Mouse (Mus musculus) T-helper 2 cell (primary cell): ENCODE results near the gene Akap11.
"Not testable (repeated sequence)": the region's sequence is repeated elsewhere in the genome, so short reads cannot be mapped to it uniquely, and the experiment has no call there.

ENCODE experiments used
- in situ Hi-C: fragments of 300-600 bp; cut with MboI, MseI; formaldehyde crosslinking; loops from one replicate; pipeline ENCODE4 v1.15.1; 2025; ENCODE audit warnings: high pct_unique_total_duplicates

Akap11 gene

DNA sequence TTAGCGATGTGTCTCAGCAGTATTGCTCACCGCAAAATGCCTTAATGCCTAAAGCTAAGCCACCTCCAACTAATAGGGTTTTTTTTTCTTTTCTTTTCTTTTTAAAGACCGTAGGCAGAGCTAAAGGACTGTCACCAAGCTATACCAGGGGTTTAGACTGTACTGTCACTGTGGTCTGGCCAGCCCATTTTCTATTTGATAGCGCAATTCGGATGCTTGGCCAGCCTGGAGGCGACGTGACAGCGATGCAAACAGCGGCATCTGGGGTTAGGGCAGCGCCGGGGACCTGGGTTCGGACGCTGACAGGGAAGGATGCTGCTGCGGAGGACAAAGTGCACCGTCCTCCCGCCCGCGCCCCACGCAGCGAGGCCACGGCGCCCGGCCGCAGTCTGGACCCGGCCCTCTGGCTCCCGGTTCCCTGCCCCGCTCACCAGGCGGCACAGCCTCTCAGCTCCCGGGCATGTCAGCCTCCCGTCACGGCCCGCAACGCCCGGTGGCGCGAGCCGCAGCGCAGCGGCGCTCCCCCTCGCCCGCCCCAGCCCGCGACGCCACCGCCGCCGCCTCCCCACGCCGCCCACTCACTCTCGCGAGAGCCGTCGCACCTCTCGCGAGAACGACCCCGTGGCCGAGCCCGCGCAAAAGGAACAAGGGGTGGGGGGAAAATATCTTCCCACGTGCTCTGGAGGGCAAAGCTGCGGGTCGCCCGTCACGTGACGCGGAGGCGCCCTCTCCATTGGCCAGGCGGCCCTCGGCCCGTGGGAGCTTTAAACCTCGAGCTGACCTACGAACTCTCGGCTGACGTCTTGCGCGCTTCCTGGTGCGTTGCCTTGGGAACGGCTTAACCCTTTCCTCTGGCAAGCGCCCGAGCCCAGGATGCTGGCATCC, at the start of gene Akap11:
Akap11 (minus strand) TSS at position 528 of the 885 bp plus-strand sequence.
- in situ Hi-C loops, result no loop called here

DNA sequence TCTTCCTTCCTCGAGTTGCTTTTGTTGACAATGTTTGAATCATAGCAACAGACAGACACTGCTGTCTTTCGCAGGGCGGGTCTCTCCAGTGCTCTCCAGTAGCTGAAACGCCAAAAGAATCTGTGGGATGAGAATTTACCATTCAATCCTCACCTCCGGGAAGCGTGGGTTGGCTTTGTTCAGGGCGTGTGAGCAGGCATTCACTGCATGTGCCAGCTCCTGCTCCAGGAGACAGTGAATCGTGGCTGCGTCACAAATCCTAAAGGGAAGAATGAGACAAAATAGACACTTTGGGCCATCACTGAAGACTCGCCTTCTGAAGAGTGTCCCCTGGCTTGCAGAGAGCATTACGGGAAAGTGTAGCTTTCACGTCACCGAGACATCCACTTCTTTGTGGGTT, 47.6 kb upstream of the Akap11 start:
- in situ Hi-C loops, result no loop called here

DNA sequence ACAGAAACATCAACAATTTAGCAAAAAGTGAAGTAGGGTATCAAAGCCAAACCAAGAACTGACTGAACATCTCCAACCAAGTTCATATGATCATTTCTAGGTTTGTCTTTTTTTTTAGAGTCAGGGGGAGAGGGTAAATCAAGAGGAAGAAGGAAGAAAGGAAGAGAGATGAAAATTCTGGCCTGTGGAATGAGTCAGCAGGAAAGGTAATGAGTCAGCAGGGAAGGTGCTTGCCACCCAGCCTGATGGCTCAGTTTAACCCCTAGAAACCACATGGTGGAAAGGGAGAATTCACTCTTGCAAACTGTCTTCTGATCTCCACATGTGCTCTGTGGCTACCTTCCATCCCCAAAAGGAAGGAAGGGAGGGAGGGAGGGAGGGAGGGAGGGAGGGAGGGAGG, 46.6 kb upstream of the Akap11 start:
- in situ Hi-C loops, result no loop called here

DNA sequence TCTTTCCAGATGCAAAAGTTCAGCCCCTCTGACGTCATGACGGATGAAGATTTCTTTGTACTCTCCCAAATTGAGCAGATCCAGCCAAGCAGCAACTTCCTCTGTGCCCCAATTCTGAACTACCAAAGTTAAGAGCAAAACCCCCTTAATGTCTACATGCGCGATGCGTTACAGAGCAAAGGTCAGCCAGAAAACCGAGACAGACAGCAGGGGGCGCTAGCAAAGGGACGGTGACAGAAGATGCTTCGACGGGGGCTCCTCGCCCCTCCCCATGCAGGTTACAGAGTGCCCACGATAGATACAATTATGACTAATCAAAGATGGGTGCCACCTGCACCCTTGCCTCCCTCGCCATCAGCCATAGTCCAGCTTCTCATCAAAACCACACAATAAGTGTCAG, 39.3 kb upstream of the Akap11 start:
- in situ Hi-C loops, result no loop called here

DNA sequence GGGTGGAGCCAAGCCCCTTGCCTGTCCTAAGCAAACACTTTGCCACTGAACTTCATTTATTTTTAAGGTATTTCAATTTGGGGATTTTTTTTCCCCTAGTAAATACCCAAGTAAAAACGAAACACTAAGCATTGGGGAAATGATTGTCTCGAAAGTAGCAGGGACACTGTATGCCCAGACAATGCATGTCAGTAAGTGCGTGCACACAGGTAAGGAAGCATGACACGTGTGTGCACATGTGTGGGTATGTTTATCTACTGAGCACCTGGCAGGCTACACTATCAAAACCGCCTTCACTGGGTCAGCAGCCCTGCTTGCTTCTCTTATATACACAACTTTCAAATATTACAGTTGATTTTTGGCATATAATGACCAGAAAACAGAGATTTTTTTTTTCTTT, 31.8 kb upstream of the Akap11 start:
- in situ Hi-C loops, result no loop called here

DNA sequence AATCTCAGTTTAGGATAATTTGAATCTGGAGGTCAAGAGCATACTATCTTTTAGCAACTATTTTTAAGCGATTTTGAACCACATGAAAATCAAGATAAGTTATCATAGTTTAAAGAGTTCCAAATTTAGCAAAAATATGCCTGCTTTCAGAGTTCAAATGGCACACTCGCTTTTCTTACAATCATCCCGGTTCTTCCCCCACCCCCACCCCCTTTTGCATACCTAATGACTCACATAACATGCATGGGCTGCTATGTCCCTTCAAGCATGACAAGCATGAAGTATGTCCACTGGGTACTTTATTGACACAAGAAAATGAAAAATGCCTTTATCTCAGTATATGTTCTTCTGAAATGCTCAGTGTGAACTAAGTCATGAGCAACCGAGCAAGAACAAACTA, 29.8 kb upstream of the Akap11 start:
- in situ Hi-C loops, result no loop called here

DNA sequence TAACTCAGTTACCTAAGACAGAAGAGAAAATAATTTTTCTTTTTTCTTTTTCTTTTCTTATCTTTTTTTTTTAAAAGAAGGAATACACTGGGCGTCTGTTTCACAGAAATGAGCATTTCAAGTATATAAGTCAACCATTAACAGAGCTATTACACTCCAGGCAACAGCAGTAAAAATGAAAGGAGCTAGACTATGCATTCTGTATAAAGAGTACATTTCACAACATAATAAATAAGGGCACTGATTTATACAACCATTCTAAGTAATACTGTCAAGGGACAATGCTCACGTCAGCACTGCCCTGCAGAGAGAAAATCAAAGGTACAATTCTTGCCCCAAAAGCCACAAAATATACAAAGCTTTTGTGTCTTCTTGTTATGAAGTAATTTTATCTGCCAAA, 27.7 kb upstream of the Akap11 start:
- in situ Hi-C loops, result no loop called here

DNA sequence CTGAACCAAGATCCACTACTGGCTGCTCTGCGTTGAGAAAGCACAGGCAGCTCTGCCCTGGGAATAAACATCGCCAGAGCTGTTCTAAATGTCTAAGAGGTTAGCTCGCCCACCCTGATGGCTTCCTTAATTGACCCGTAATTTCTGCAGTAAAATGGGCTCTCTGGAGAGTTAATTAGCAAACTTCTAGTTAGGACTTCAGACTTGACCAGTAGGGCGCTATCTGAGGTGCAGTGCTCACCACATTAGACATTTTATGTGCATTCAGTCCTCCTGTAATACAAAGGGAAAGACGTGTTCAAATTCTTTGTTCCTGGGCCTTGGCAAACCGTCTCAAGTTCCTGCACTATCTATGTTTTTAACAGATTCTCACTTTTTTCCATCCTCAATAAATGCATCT, 26.6 kb upstream of the Akap11 start:
- in situ Hi-C loops, result no loop called here

DNA sequence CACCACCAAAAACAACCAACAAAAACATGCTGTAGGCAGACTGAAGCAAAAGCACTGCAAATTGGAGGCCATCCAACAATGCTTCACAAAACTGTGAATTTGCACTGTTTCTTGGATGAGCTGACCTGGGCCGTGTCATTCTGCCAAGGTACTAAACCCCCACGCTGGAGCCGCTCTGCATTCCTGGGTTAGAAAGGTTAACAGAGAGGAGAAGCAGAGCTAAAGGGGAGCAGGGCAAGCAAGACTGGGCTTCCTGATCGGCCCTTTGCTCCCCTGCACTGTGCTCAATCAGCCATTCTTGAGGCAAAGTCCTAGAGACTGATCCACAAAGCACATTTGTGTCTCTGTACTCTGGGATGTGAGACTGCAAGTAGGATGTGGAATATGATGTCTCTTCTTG, 25.5 kb upstream of the Akap11 start:
- in situ Hi-C loops, result no loop called here

DNA sequence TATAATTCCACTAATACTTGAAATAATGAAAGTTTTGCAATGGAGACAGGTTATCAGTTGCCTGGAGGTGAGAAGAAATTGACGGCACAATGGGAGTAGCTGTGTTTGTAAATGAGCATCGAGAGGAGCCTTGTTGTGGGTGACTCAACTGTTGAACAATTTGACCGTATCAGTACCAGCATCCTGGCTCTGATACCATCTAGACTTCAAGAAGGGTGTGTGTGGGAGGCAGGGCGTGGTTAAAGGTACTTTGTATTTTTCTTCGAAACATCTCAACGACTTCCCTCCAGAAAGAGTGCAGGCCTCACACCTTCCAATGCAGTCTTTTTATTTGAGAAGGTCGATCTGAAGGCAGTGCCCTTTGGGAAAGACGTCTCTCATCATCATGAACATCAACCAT, 22.4 kb upstream of the Akap11 start:
- in situ Hi-C loops, result no loop called here

DNA sequence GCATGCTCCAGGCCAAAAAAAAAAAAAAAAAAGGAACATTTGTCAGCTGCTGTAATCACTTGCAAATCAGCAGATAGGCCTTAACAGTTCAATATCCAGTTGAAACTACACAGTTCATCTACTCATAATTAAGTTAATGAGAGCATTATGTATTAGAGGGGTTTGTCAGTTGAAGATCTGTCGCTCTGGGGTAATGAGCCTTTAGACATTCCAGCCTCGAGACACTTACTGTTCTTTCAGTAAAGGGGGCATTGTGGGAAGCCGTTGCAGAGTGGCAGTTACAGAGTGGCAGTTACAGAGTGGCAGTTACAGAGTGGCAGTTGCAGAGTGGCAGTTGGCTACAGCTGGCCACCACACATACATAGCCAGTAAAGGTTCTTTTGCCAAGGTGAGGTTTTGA, 18.2 kb upstream of the Akap11 start:
- in situ Hi-C loops, result not testable (repeated sequence)

DNA sequence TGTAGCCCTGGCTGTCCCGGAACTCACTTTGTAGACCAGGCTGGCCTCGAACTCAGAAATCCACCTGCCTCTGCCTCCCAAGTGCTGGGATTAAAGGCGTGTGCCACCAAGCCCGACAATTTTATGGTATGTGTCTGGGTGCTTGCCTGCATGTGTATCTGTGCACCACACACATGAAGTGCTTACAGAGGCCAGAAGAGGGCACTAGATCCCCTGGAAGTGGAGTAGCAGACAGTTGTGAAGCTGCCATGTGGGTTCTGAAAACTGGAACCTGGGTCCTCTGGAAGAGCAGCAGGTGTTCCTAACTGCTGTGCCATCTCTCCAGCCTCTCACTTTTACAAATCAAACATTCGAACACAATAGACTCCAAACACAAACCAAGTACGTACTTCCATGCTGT, 17.1 kb upstream of the Akap11 start:
- in situ Hi-C loops, result no loop called here

DNA sequence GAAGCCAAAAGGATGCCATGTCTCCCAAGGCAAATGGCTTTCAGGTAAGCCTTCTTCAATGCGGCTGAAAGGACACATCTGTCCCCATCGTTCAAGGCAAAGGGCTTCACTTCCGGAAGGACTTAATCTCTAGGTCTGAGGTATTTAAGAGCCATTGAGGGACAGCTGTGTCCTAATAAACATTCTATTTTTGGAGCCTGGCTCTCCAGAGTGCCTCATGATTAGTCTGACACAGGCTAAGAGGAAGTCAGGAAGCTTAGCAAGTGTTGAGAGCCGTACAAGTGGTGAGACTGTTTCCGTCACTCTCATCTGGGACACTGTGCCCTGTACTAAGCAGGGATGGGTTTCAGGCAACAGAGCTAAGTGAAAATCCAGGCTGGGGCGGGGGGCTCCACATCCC, 12.2 kb upstream of the Akap11 start:
- in situ Hi-C loops, result no loop called here

DNA sequence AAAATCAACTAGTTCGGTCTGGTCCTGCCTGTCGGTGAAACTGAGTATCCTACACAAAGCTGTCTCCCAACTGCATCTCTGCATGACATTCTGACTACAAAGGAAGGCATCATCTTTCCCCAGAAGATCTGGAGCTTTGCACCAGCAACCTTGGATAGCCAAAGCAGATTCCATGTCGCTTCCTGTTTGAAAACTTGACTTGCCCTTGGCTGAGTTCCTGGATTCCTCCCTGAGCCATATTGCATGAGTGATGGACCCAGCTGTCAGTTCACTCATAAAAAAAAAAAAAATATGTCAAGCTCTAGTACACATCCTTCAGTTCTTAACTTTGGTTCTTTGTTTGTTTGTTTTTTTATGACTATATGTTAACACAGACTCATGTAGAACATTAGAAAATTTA, 4.7 kb upstream of the Akap11 start:
- in situ Hi-C loops, result no loop called here

DNA sequence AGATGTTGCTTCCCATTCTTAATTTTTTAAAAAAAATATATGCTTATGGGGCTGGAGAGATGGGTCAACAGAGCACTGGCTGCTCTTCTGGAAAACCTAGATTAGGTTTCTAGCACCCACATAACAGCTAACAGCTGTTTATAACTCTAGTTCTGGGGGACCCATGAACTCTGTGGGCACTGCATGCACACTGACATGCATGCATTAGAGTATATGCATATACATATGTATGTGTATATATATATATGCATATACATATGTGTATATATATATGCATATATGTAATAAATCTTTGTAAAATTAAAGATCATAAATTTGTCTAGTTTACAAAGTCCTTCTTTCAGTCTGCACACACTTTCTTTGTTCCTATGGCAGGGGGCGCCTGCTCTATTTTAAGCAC, 3.2 kb upstream of the Akap11 start:
- in situ Hi-C loops, result no loop called here

DNA sequence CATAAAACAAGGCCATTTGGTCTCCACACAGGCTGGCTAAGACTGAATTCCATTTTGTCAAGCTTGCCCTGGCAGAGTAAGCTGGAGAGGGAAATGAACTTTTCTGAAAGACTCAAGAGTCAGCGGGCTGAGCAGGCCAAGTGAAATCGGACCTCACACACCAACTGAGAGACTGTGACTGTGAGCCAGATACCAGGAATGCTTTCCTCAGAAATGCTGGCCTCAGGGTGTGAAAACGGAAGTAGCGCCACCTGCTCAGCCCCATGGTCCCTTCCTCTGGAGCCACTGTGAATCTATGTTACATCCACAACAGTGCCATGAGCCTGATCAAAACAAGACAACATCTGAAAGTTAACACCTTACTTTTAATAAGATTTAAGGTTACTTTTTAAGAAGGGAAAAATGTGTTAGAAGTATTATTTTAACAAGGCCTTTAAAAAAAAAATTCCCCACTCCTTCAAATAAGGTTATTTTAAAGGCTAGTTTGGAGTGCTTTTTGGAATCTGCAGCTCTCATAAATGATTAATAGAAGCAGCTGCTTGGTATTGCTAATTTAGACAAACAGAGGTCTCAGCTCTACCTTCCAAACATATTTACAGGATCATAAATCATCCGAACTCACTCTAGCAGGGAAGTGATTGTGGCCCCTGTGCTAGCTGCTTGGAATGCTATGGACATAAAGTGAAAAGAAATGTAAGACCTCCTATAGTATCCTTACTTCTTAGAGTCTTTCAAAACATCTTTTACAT, 2.1 kb upstream of the Akap11 start:
- in situ Hi-C loops, result no loop called here

DNA sequence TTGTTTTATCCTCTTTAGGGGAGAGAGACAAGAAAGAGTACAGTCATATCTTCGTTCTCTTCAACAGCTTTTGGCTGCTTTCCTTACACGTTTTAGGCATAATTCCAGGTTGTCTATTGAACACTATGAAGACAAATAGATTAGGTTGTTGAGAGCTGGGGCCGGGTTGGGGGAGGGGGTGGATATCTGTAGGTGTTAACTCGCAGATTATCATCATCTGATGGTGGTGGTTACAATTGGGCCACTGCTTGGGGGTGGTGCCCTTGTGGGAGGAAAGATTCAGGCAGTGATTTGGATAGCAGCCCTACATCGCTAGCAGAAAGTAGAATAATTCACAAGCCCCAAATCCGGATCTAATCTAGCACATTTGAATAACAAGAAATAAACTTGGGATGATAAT, 943 bp upstream of the Akap11 start:
- in situ Hi-C loops, result no loop called here

DNA sequence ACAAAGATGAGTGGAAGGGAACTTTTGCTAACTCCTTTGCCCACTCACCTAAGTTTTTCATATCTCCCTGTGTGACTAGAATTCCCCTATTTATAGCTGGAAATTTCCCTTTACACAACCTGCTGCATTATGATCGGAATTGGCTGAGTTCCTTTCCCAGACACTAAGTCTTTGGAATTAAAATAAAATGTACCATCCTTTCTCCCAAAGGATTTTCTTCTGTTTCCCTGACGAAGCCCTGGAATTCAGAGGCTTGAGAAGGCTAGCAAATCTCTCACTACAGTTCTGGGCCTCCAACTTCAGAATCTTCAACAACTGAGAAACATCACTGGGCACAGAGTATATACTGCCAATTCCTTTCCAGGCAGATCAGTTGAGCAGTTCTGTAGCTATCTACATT, 1.2 kb downstream of the Akap11 start:
- in situ Hi-C loops, result no loop called here

DNA sequence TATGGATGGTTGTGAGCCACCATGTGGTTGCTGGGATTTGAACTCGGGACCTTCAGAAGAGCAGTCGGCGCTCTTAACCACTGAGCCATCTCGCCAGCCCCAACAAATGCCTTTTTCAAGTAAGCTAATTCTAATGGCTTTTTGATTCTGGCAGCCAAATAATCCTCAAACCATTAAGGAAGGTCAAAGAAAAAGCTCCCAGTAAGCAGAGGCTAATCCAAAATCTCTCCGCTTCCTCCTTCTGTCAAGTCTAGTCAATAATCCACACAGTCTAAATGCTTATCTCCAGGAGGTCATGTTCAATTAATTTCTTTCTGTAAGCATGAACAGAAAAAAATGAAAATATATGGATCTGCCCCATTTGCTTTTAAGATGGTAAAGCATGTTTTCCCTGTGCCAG, 2.0 kb downstream of the Akap11 start:
- in situ Hi-C loops, result no loop called here

DNA sequence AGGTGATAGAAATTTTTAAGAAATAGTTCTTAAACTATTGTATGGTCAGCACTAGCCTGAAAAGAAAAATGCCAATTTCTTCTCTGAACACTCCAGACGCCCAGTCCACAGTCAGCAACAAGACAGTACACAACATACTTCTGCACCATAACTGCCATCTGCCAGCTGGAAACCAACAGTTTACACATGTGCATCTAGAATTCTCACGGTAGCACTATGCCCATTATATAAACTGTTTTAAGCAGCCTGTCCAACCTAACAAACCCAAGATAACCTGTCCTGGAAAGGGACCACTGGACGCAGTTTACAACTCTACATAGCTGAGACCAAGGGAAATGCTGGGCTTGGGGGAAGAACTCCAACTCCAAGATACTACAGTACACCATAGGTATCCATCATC, 2.9 kb downstream of the Akap11 start:
- in situ Hi-C loops, result no loop called here

DNA sequence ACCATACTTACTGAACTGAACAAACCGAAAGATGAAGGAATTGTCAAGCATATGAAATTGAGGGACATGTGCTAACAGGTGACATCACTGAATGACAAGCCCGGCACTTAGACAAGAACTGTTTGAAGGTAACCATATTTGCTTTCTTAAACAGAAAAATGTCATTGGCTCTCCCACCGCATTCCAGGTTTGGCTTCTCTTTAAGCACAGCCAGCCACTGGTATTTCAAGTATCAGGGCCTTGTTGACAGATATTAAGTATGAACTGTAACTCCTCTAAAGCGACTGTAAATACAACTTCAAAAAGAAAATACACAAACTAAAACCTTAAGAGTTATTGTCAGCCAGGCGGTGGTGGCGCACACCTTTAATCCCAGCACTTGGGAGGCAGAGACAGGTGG, 4.3 kb downstream of the Akap11 start:
- in situ Hi-C loops, result no loop called here

DNA sequence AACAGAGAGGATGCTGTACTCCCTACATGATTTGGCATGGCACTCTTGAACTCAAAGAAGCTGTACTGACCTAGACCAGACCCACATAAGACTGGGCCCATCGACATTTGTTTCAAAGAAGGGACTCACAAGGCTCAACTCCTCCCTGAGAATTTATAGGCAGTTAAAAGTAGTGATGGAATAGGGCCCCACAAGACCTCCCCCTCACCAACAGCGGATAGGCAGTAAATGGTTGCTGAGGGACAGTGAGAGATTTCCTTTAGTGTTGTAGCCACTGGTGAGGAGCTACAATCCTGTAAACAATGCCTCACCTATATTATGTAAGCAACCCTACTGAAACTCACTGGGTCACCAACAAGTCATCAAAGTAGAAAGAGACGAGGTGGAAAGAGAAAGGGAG, 6.4 kb downstream of the Akap11 start:
- in situ Hi-C loops, result no loop called here
